Mouse (Mus musculus): ENCODE measurements at regions not wholly inside any gene's neighbourhood (a gene's known extent, or its start where the extent isn't known, plus 50 kb on each side); places are given as distances from the start of the nearest gene placed in this dataset.

DNA sequence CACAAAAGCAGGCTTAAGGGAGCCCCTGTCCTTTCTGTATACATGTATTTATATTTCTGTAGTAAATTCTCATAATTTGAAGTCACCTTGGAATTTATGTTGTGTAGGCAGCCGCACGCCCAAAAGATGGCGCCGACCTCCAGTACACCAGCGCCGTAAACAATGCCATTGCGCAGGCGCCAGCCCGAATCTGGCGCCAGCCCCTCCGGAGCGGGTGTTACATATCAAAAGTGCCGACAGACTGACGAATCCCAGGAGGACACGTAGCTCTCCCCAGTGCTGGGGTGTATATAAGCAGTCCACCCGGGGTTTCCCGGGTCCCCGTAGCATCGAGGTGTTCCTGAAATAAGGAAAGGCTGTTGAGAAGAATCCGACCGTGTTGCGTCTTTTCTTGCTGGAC, 108.1 kb upstream of the Pde3a start:
- DNase-seq (ENCODE audit: low read depth) = no peak

DNA sequence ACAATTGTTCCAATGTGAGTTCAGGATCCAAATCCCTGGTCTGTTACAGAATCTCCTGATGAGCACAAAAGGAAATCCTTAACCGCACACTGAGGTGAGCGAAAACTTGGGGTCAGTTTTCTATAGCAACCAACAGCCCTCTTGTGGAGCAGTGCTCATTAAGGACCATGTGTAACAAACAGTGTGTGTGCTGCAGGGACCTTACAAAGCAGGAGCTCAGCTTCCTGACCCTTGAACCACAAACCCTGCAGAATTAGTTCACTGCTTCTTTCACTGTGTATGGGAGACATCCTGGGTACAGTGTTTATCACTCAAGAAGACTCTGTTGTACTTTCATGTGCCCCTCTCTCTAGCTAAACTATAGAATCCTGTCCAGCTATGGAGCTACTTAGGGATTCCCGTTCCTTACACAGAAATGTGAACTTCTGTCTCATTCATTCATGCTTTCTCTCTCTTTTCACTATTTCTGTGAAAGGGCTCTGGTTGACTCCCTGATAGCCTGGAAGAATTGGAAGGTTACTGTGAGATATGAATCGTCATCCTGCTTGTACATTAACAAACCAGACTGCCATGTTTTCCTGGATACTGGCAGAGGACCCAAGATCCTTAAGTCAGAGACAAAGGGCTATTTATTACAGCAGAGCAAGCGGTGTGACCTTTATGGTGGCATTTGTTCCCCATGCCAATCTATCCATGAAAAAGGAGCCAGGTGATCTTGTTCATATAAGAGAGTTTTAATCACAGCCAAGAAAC, 100.5 kb upstream of the Pde3a start:
- no peak for DNase-seq (ENCODE audit: low read depth)

- DNase-seq (ENCODE audit: low read depth) = no peak
These were observed 99.7 kb upstream of the Pde3a start for GRCm38 (mm10) chr6:141149170-141149917.

GRCm38 (mm10) chr6:141159326-141159725, 89.7 kb upstream of the Pde3a start:
- no peak for DNase-seq (ENCODE audit: low read depth)

GRCm38 (mm10) chr6:141161626-141162233, 87.3 kb upstream of the Pde3a start:
- DNase-seq (ENCODE audit: low read depth) = no peak

DNA sequence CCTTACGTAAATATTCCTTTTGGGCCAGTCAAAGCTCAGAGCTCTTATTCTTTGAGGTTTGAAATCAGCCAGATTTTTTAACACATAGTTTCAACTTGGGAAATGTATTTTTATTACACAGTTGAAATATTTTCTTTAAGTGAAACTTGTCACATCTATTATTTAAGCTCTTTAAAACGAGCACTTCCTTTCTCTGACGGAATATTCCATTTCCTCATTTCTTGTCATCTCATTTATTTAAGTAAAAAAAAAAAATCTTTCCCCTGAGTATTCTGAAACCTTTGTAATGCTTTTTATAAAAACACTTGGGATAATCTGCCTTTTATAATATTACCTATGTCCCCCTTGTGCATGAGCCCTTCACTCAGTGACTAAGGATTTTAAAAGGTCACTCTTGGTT, 81.8 kb upstream of the Pde3a start:
- DNase-seq (ENCODE audit: low read depth) = no peak

DNA sequence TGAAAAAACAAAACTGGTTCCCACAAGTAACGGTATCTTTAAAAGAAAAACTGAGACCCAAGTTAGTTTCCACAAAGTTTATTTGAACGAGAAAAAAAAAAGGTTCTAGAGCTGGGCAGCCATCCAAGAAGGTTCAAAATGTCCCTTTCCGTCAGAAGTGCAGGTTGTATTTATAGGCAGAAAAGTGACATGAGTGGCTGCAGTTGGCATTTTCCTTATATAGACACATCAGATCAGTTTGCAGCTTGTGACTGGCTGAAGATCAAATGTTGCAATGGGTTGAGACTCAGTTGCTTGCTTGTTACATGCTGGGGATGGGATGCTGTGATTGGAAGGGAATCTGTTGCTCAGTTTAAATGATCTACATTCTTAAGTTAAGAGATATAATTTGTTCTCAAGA, 80.7 kb upstream of the Pde3a start:
- DNase-seq (ENCODE audit: low read depth) = no peak

DNA sequence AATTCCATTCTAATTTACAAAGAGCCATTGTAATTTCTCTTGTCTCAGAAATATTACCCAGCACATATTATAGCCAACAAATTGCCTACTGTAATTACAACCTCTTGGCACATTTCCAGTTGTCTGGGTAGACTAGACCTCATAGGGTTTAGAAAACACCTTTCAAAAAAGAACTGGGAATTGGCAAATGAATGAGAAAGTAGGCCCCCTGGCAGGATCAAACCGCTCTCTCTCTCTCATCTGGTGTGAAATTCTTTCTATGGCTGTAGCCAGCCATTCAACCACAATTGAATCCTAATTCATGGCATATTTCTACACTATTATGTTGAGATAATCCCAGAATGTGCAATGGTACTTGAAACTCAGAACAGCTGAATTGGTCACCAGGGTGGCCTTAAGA, 65.3 kb upstream of the Pde3a start:
- DNase-seq (ENCODE audit: low read depth) = no peak

- DNase-seq (ENCODE audit: low read depth) = no peak
These were observed 61.0 kb upstream of the Pde3a start for GRCm38 (mm10) chr6:141188036-141188435.

- no peak for DNase-seq (ENCODE audit: low read depth)
These were observed 60.0 kb upstream of the Pde3a start for GRCm38 (mm10) chr6:141189093-141189492.

DNA sequence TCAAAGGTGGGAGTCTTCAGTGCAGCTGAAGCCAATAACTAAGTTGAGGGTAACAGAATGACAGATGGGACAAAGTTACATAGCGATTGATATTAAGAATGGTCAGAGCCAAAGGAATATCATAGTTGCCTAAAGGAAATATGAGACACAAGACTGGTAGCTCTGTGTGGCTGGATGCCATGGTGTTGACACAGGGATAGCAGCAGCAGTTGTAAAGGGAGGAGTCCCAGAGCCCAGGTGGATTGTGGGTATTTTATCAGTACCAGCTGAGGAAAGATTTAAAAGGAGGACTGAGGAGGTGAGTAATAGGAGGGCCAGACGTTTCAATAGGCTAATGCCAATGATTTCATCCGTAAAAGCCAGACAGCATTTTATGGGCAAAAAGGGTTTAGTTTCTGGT, 59.4 kb upstream of the Pde3a start:
- DNase-seq (ENCODE audit: low read depth) = no peak

DNA sequence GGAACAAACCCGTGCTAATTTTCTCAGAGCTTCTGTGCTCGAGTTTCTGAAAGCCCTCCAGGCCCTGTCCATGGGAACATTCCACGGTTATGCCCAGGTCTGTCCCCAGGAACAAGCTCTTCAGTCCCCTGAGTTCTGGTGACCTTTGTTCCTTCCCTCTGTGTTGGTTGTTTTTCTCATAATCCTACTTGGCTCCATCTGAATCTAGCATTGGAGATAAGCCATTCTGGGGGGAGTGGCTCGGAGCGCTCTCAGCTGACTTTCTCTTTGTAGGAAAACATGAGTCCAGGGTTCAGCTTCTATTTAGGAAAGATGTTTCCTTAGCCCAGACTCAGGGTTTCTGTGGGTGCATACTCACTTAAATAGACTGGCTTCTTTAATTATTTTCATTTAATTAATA, 58.7 kb upstream of the Pde3a start:
- no peak for DNase-seq (ENCODE audit: low read depth)

DNA sequence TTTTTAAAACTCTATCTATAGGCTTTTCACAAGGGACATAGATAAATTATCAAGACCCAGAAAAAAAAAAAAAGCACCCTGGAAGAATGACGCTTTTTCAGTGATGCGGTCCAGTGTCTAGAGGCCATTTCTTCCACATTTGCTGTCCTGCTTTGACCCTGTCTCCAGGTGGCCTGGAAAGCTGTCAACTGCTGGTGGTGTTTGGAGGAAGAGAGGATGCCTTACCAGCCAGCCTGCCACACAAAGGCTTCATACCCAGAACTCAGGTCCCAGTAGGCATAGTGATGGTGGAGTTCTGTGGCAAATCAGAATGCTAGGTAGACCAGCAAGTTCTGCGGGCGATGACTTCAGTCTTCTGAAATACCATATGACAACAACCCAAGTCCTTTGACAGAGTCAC, 51.6 kb upstream of the Pde3a start:
- no peak for DNase-seq (ENCODE audit: low read depth)

Measured in c-Kit-positive CD71-positive TER-119-negative erythroid progenitor cells, embryonic 14.5 days (primary cell).